Mouse (Mus musculus) T-helper 17 cell (primary cell): ENCODE measurements around the gene I0C0044D17Rik.

Experiments used
- in situ Hi-C, 2 experiments: fragments of 300-600 bp; cut with MboI, MseI; formaldehyde crosslinking; loops; 1 replicate in 1 of 2; 2 replicates in 1 of 2; pipeline ENCODE4 v1.15.1; 2025; ENCODE audit warnings: high pct_unique_total_duplicates in 2 of 2

The I0C0044D17Rik gene

DNA sequence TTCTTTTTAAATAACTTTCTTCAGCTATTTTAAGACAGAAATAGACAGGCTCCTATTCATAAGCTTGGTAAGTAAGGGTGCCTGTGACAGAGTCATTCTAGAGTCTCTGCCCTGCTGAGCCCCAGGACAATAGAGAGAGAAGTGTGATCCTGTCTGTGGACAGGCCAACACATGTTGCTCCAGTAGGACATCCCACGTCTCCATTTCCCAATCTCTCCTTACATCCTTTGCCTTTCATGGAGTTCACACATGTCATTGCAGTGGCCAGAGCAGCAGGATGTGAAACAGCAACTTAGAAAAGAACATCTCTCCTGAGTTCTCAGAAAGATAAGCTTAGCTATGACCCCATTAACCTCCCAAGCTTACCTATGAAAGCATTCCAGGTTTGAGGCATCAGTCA is 8.1 kb upstream of the I0C0044D17Rik start:
- in situ Hi-C loops, result no loop called here

DNA sequence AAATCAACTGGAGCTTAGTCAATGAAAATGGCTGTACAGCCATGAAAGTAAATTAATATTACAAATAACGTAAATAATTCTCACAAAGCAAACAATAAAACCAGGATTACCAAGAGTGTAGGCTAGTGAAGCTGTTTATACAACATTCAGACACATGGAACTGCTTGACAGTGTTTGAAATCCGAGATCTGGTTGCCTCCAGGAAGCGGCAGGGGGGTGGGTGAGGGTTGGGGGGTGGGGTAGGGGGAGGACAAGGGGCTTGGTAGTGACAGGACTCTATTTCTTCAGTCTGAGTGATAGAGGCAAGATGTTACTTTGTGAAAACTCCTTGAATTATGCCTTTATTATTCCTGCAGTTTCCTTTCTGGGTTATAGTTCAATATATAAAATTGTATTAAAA is 3.1 kb upstream of the I0C0044D17Rik start:
- in situ Hi-C loops, result no loop called here

- in situ Hi-C loops, result no loop called here
Observed at GRCm38 (mm10) chr4:98823047-98823446, 593 bp downstream of the I0C0044D17Rik start.

- in situ Hi-C loops, result no loop called here
Observed at GRCm38 (mm10) chr4:98822478-98822877, 1.2 kb downstream of the I0C0044D17Rik start.

DNA sequence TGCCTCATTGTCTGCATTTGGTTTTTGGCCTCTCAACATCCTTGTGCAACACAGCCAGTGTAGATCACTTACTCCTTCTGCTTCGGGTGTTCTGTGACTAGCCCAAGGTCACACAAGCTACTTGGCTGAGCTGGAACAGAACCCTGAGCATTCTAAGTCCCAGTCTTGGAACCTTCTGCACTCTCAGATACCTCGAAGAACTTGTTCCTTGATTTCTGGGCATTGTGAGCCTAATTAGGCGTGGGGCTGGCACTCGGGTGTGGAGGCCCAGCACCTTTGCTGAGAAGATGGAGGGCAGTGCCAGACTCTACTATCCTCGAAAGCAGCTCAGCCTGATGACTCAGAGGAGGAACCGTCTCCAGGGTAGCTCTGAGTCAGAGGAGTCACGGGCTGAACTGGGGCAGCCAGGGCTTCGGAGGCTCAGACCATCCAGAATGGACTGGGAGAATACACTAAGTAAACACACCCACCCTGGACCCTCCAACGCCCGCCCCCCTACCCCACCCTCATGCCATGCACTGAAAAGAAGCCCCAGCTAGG is 4.4 kb downstream of the I0C0044D17Rik start:
- in situ Hi-C loops, result no loop called here

DNA sequence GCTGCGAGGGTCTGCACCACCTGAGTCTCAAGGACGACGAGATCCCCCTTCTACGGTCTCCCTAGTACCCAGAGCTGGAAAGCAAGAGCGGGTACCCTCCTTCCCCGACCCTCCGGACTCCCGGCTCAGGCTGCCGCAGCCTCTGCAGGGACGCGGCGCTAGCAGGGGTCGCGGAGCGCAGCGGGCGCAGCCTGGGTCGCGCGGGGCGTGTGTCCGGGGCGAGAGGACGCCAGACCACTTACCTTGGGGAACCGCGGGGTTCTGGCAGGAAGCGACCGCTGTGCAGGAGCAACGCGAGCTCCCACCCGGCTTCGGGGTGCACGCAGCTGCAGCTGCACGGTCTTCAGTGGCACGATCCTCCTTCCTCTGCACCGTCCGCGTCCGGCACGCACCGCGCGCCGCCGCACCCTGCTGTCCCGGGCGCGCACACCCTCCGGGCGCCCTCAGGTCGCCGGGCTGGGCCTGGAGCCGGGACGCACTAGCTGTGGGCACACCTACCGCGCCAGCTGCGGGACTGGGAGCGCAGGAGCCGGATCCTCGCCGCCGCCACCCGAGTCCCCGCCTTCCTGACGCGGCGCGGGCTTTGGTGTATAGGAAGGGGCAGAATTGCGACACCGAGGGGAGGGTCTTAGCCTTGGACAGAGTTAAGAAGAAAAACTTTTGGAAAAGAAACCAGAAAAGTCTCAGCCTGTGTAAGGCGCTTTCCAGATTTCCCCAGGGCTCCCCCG is 6.3 kb downstream of the I0C0044D17Rik start, which contains the start of gene Kank4:
Kank4 (minus strand) TSS at position 354 of the 728 bp plus-strand sequence.
- in situ Hi-C loops, result no loop called here

DNA sequence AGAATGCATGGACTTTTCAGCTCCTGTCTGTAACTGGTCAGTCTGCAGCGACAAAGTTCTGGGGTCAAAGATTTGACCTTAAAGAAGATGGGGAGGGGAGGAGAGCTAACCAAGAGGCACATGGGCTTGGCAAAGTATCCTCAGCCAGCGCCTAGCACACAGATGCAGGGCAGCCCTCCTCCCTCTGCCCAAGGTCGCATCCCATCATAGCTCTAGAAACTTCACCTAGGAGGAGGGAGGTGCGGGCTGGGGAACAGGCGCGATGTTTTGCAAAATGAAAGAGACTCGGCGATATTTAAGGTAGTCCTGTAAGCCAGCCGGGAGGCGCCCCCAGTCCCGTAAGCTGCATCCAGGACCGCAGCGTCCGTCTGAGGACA is 6.8 kb downstream of the I0C0044D17Rik start:
- in situ Hi-C loops, result no loop called here

DNA sequence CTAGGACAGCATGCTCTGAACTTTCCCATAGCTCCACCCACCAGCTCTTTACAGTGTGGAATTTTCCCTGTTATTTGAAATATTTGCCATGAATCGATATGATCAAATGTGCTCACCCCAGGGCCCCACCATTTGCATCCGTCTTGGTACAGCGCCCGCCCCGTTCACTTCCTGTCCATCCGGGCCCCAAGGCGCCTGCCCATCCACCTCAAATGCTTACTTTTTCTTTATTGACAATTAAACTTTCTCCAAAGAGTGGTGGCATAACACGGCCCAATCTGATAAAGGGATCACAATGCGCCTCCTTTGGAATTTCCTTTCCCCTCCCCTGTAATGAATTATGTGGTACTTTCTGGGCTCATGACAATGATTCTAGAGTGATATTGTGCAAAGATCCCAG is 17.3 kb downstream of the I0C0044D17Rik start:
- in situ Hi-C loops, result no loop called here

DNA sequence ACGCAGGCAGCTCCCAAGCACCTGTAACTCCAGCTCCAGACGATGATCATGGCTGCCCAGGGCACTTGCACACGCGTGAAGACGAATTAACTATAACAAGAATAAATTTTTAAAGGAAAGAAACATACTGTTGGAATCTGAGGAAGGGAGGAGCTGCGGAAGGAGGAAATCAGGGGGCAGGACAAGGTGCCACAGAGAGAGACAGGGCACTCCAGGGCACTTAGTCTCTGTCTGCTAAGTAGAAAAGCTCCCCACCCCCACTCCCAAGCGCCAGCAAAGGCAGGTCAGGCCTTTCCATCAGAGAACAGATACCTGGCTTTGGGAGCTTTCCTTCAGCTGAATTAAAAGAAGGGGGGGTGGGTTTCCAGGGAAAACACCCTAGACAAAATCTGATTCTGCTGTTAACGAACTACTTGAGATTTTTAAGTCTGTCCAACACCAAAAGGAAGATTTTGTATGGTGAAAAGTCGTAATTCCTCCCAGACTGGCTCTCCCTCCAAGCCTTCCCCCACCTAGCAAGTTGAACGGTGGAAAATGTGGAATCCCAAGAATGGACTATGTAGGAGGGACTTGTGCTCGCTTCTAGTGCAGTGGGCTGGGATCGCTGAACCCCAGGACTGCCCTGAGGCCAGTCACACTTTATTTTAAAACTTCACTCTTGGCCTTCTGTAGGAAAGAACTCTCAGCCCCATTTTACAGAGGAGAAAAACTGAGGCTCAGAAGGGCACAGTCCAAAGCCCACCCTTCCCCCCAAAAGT is 18.2 kb downstream of the I0C0044D17Rik start:
- in situ Hi-C loops, result no loop called here

GRCm38 (mm10) chr4:98804476-98805134 is 19.0 kb downstream of the I0C0044D17Rik start:
- in situ Hi-C loops, result no loop called here

DNA sequence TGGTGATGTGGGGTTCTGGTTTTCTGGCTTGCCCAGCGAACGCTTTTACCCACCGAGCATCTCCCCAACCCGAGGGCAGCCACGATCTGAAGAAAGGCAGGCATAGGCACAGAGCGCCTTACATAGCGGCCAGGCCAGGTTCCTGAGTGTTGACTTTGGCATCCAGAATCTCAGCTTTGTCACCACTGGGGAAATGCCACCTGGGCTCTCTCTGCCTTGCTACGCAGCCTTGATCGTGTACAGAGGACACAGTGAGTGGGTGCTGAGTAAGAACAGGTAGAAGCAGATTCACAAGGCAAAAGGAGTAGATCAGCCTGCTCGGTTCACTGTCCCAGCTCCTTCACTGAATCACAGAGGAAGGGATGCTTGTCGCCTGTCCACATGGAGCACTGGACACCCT is 21.9 kb downstream of the I0C0044D17Rik start:
- in situ Hi-C loops, result no loop called here

DNA sequence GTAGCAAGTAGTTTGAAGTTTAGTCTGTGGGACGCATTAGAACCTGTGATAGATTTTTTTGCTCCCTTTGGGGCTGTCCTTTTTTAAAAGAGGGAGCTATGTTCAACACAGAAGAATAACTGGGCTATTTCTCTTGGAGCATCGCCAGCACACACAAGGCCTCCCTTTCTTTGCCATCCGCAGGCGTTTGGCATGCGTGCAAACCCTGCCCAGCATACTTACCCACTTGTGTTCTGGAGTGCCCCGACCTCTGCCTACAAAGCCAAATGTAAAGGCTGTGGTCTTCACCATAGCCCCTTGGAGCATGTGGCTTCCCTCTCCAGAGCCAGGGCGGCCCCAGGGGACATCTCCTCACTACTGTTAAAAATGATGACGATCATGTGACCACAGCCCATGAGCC is 22.8 kb downstream of the I0C0044D17Rik start:
- in situ Hi-C loops, result no loop called here

DNA sequence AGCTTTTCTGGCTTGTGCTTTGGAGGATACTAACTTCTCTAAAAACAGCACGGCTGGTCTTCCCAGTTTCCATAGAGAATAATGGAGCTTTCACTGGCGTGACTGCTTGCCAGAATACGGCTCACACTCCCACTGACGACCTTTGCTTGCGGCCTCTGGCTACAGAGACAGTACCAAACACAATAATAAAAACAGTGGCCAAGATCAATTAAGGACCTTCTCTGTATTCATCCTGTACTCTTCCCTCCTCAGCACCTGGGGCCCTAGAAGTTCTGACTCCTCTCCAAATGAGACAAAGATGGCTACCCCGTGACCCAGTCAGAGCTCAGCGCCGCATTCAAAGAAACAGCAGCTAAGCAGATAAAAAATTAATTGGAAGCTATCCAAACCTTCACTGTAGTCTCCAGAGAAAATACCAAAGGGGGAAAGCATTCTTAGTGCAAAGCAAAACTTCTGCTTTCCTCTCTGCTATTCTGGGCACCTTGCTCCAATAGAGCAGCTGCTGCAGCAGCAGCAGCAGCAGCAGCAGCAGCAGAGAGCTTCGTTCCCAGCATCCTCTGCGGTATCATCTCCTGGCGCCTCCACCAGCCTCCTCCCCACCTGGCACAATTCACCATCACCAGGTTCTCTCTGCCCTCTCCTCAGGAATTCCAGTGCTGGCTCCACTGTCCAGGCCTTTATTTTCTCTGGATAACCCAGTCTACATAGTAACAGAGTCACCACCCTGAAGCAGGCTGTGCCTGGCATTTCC is 26.9 kb downstream of the I0C0044D17Rik start:
- in situ Hi-C loops, result no loop called here

GRCm38 (mm10) chr4:98795241-98795640 is 28.4 kb downstream of the I0C0044D17Rik start:
- in situ Hi-C loops, result no loop called here

DNA sequence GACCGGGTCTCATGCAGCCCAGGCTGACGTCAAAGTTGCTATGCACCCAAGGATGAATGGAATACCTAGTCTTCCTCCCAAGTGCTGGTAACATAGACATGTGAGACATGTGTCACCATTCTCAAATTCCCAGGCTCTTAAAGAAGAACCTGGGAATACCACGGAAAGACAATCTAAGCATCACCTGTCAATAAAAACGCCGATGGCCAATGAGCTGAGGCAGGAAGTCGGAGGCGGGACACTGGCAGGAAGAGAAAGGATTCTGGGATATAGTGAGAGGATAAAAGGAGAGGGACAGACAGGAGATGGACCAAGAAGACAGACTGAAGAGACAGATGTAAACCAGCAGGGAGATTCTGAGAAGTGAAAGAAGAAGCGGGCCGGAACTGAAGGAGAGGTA is 30.2 kb downstream of the I0C0044D17Rik start:
- in situ Hi-C loops, result no loop called here

GRCm38 (mm10) chr4:98790721-98791120 is 32.9 kb downstream of the I0C0044D17Rik start:
- in situ Hi-C loops, result no loop called here

GRCm38 (mm10) chr4:98789861-98790311 is 33.8 kb downstream of the I0C0044D17Rik start:
- in situ Hi-C loops, result loop anchor here in 1 of 2 experiments (10.0 kb wide), 1 partner anchor 1385 kb away; no protein-coding TSS in a partner anchor

DNA sequence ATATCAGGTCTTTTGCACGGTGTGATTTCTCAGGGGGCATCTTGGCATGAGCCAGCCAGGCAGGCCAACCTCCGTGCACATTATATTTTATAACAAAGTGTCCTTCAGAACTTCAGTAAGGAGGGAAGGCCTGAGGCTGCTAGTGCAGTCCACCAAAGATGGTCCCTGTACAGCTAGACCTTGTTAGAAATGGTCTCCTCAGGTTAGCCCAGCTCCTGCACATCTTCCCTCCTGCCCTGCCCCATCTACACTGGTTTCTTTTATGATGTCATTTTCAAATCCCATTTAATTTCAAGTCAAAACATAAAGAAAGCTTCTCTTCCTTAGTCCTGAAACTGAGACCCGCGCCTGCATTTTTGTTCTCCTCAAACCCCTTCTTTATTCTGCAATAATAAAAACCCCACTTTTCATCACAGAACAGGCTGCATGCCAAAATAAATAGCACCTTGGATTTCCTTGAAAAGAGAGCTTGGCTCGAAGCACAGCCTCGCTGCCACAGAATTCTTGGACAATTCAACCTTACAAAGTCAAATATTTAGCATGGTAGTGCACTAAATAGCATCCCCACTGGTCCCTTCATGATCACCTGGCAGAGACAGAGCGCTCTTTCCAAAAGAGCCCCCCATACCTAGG is 34.4 kb downstream of the I0C0044D17Rik start:
- in situ Hi-C loops, result loop anchor here in 1 of 2 experiments (10.0 kb wide), 1 partner anchor 1384 kb away; no protein-coding TSS in a partner anchor

DNA sequence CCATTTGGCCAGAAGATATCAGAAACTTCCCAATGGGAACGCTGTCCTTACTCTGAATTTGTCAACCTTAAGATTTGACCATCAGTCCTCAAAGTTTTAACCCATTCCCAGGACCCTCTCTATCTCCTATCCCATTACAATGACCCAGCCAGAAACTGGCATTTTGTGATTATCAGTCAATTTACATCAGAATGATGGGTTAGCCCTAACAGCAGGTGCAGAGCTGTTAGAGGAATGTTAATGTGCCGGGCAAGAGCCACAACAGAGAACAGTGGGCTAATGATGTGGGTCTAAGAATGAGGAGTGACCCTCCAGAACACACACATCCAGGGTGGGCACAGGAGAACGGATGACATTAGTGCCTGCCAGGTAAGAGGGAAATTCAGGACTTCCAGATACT is 37.4 kb downstream of the I0C0044D17Rik start:
- in situ Hi-C loops, result loop anchor here in 1 of 2 experiments (10.0 kb wide), 1 partner anchor 1381 kb away; no protein-coding TSS in a partner anchor

- in situ Hi-C loops, result loop anchor here in 1 of 2 experiments (10.0 kb wide), 1 partner anchor 1381 kb away; no protein-coding TSS in a partner anchor
Observed at GRCm38 (mm10) chr4:98785851-98786250, 37.8 kb downstream of the I0C0044D17Rik start.
